Mouse (Mus musculus) T-helper 2 cell (primary cell): ENCODE results near the gene Mfsd14a.
"Not testable (repeated sequence)": the region's sequence is repeated elsewhere in the genome, so short reads cannot be mapped to it uniquely, and the experiment has no call there.

Source experiments
- in situ Hi-C: fragments of 300-600 bp; cut with MboI, MseI; formaldehyde crosslinking; loops from one replicate; pipeline ENCODE4 v1.15.1; 2025; ENCODE audit warnings: high pct_unique_total_duplicates

Gene Mfsd14a

GRCm38 (mm10) chr3:116662463-116662863 is at the start of gene Mfsd14a:
Gene Mfsd14a, minus strand, starts transcription at chr3:116662677.
- in situ Hi-C loops: no loop called here

GRCm38 (mm10) chr3:116711624-116712435 is 49.4 kb upstream of the Mfsd14a start:
- in situ Hi-C loops: no loop called here

GRCm38 (mm10) chr3:116710941-116711340 is 48.5 kb upstream of the Mfsd14a start:
- in situ Hi-C loops: no loop called here

GRCm38 (mm10) chr3:116705637-116706204 is 43.2 kb upstream of the Mfsd14a start:
- in situ Hi-C loops: no loop called here

GRCm38 (mm10) chr3:116703835-116704234 is 41.4 kb upstream of the Mfsd14a start:
- in situ Hi-C loops: no loop called here

GRCm38 (mm10) chr3:116702647-116703272 is 40.3 kb upstream of the Mfsd14a start:
- in situ Hi-C loops: no loop called here

GRCm38 (mm10) chr3:116701601-116702000 is 39.1 kb upstream of the Mfsd14a start:
- in situ Hi-C loops: no loop called here

- in situ Hi-C loops: no loop called here
These were observed 36.3 kb upstream of the Mfsd14a start for GRCm38 (mm10) chr3:116698786-116699185.

GRCm38 (mm10) chr3:116695666-116695985 is 33.1 kb upstream of the Mfsd14a start:
- in situ Hi-C loops: no loop called here

- in situ Hi-C loops: no loop called here
These were observed 32.6 kb upstream of the Mfsd14a start for GRCm38 (mm10) chr3:116694955-116695665.

GRCm38 (mm10) chr3:116694312-116694711 is 31.8 kb upstream of the Mfsd14a start:
- in situ Hi-C loops: no loop called here

- in situ Hi-C loops: no loop called here
These were observed 18.7 kb upstream of the Mfsd14a start, which contains the start of gene Gm43191 for GRCm38 (mm10) chr3:116681160-116681559. Gene Gm43191, minus strand, starts transcription at chr3:116681260.

- in situ Hi-C loops: not testable (repeated sequence)
These were observed 1.8 kb upstream of the Mfsd14a start for GRCm38 (mm10) chr3:116664281-116664680.

- in situ Hi-C loops: no loop called here
These were observed 535 bp downstream of the Mfsd14a start for GRCm38 (mm10) chr3:116661870-116662414.

- in situ Hi-C loops: no loop called here
These were observed 1.1 kb downstream of the Mfsd14a start for GRCm38 (mm10) chr3:116661288-116661869.

- in situ Hi-C loops: no loop called here
These were observed 2.5 kb downstream of the Mfsd14a start for GRCm38 (mm10) chr3:116659856-116660430.

- in situ Hi-C loops: no loop called here
These were observed 3.4 kb downstream of the Mfsd14a start for GRCm38 (mm10) chr3:116658928-116659565.

GRCm38 (mm10) chr3:116656184-116656965 is 6.1 kb downstream of the Mfsd14a start:
- in situ Hi-C loops: no loop called here

GRCm38 (mm10) chr3:116654051-116654450 is 8.4 kb downstream of the Mfsd14a start:
- in situ Hi-C loops: not testable (repeated sequence)
